Mouse (Mus musculus) thymus, adult 18-20 months (tissue): Measurements from ENCODE around the gene Sipa1l2.

ENCODE experiments used
- DNase-seq, 2 experiments: peaks; one replicate each; pipeline ENCODE4 v3.0.0; 2022; ENCODE audit warnings: mixed read lengths in 2 of 2

The Sipa1l2 gene

DNA sequence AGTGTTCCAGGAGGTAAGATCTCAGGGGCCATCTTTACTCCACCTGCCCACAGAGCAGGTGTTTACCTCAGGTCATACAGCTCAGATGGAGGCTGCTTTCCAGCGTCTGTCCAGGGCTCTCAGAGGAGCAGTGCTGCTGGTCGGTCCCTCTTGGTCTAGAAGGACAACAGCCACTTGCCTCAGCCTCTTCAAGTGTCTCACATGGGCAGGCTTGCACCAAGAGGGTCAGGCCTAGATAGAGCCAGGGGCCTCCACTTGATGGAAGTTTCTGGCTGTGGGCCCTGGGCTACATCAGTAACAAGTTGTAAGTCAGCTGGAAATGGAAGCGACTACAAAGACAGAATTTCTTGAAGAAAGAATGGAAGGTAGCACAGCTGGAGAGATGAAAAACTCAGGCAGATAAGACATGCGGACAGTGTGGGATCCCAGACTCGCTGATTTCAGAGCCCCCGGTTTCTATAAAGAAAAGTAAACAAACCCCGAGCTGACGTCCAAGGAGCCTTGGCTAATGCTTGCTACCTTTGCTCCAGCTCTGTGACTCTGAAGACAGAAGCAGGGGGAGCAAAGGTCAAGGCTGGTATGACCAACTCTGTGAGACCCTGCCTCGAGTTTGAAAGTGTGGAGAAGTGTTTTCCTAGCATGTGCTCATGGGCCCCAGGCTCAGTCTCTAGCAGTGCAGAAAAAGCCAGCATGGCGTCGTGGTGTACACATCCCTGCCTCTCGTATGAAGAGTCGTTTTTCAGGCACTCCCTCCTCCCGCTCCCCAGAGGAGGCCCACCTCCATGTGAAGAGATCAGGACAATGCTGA is 58.5 kb downstream of the Sipa1l2 start:
- no peak for DNase-seq

DNA sequence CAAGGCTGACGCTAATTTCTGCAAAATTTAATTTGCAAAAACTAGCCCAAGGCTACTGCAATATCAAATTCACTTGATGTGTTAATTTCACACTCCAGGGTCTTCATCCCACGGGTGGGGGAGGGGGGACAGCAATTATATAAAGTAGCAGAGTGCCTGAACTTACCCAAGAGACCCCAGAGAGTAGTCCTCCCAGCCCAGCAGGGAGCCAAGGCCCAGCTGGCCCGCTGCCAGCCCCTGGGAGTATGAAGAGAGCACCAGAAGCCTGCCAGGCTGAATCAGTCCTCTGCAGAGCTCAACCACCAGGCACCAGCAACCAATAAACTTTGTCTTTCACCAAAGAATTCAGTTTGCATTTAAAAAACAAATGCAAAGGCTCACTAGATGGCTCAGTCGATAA is 59.8 kb downstream of the Sipa1l2 start:
- DNase-seq: no peak

DNA sequence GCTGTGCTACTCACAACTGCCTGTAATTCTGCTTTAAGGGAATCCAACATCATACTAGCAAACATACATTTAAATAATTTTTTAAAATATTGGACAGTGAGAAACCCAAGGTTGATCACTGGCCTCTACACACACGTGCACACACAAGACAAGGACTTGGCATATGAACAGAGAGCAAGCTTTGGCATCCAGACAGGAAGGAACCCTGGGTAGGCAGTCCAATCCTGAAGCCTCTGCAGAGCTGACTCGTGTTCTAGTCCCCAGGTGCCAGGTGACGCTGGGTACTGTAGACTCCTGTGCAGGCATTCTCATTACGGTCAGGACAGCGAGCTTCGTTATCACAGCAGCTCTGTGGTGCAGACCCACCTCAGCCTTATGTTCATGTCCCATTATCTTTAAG is 60.4 kb downstream of the Sipa1l2 start:
- no peak for DNase-seq

DNA sequence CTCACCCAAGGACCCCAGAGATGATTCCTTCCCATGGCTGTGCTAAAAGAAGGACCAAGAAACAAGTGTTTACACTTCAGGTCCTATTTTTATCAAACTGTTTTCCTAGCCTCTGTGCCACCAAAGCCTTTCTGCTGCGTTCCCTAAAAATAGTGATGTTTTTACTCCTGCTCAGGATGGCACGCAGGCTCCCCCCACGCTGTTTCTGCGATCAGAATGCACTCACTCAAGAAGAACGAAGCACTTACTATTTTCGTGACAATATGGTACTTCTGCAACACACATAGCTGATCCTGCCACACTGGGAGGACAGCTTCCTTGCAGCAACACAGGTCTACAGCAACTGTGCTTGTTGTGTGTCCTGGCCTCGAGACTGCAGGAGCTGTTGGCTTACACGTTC is 62.3 kb downstream of the Sipa1l2 start:
- no peak for DNase-seq

DNA sequence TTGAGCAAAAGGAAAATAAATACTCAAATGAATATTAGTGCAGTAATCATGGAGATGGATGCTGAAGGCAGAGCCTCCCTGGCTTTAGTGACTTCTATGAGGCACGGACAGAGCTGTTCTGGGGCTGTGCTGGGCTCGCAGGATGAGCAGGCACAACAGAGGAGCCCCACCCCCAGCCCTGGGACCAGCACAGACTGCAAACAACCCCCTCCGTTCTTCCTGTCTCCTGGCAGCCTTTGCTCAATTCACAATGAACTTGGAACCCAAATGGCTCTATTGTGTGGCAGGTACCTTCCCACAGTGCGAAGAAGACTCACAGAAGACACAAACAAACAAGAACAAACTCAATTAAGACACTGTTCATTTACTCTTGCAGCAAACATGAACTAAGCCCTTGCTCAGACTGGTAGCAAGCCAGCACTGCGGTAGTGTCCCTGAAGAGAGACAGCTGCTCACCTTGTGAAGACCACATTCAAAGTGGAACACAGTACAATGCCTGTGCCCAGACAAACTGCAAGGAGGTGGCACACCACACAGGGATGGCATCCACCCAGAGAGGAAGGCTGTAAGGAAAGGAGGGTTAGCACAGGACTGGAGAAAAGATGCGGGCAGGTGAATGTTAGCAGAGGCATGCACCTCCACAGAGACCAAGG is 64.9 kb downstream of the Sipa1l2 start:
- no peak for DNase-seq

DNA sequence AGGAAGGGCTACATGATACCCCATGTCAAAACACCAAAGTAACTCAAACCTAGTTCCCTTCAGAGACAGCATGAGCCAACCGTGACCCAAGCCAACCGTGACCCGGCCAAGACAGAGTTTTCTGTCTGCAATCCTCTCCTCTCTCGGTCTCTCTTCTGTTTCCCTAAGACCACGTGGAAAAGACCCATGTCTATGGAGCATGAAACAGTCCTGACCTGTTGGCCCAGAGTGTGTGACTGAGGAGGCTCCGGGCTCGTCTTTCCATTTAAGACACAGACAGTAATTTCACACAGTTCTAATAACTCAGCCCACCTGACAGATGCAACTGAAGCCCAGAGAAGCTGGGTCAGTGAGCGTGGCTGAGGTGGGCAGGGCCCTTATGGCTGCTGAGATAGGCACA is 65.8 kb downstream of the Sipa1l2 start:
- DNase-seq: no peak

DNA sequence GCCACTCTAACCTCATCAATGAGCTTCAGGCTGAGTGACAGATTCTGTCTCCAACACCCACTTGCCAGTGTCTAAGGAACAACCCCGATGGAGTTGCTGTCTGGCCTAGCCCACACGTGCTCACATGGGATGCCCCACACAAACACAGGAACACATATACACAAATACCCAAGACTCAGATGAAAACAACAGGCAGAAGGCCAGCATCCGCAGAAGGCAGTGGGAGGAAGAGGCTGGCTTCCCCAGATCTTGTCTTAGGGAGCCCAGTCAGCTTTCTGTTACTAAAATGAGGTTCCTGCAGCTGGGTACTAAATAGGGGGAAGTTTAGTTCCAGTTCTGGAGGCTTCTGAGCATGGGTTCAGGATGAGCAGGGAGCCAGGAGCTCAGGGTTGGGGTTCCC is 66.8 kb downstream of the Sipa1l2 start:
- no peak for DNase-seq

DNA sequence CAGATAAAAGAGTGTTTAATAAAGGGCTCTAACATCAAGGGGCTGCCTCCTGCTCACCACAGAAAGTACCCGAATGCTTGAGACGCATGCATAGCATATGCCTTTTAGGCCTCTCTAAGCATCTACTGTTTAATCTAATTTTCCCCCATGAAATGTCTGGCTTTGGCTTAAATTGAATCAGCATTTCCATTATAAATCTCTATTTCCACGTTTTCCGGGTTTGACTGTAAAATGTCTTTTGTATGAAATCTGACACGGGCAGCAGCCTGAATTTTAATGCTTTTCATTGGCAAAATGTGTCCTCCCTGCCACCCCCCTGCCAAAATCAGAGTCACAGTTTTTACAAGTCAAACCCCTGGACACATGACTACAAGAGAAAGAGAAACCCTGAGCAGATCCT is 69.6 kb downstream of the Sipa1l2 start:
- DNase-seq: no peak

DNA sequence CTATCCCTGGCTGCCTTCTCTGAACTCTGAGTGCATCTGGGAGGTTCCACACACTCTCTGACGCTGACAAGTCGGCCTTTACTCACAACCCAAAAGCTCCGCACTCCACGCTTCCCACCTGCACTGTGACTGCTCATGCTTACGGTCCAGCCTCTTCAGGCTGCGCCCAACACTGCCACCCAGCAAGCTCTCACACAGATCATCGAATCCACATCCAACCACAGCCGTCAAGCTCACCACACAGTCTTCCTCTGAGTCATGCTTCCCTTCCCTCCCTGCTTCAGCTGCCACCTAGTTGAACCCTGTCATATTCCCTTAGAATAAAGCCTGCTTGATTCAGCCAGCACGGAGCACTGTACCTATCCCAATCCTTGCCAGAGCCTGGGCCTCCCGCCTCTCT is 71.1 kb downstream of the Sipa1l2 start:
- no peak for DNase-seq

DNA sequence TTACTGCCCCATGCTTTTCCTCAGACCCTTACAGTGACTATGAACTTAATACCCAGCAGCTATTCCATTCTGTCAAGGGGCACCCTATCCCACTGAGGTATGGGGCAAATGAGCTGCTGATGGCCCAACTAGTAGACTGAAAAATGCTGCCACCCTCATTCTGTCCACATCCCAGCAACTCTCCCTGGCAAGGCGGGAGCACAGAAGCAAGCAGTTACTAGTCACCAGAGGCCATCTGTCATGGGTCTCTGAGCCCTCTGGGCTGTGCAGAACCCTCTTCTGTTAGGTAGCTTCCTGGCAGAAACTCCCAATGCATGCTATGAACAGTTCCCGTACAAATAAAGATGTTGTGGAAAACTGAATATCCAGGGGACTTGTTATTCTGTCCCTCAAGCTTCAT is 74.1 kb downstream of the Sipa1l2 start:
- no peak for DNase-seq

DNA sequence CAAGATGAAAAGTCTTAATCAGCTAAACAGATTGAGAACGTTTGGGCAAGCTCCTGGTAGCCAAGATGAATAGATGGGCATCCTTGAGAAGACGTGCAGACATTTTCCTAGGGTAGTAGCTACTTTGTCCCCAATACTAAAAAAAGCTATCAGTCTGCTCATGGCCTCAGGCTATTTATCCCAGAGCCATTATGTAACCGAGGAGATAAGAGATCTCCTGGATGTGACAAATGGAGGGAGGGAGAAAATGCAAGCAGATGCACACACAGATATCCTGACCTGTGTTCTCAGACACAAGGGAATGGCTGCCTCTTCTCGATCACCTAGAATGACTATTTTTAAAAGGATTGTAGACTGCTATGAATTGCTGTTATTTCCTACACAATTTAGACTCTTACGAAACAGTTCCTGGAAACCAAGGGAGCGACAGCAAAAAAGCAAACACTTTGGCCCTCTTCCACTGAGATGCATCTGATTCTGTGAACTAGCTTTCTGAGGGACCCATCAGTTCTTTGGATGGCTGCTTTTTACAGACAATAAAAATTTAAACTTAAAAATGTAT is 76.3 kb downstream of the Sipa1l2 start:
- DNase-seq: no peak

DNA sequence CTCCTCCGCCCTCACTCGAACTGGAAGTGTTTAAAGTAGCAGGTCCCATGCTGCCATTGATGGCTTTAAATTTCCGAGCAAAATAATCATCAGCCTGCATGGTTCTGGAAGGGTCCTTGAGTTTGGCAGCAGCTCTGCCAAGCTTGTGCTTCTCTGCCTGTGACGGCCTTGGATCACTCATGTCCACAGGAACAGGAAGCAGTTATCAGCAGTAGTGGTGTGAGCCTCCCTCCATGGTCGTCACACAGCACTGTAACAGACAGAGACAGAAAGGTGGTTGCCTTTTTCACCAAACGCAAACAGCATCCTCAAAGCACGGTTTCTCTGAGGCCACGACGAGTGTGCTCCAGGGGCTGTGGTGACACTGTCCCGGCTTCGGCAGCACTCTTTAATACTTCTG is 77.2 kb downstream of the Sipa1l2 start:
- no peak for DNase-seq

DNA sequence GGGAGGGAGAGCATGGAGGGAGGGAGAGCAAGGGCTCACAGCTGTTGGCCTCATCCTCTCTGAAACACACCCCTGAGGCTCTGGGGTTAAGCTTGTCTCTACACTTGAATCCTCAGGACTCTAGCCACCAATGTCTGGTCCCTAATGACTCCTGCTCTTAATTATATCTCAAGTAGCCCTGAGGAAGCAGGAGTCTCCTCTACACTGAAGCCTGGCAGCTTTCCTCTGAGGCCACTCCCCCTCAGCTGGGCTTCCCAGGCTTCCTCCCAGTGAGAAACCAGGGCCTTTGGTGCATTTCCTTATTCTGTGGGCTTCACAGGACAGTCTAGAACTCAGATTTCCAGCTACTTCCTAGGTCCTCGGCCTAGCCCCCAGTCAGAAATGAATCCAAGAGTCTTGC is 80.9 kb downstream of the Sipa1l2 start:
- no peak for DNase-seq

DNA sequence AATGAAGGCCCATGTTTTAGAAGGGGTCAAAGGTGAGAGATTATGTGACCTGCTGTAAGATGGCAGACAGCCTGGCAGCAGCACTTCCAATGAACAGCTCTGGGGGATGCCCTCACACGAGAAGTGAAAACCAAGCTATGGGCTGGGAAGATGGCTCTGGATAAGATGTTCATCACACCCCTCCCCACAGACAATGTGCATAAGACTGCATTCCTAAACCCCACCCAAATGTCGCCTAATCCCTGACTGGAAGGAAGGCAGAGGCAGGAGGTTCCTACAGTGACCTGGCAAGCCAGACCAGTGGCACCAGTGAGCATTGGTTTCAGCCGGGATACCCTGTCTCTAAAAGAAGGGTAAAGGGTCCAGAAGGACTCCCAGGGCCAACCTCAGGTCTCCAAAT is 83.9 kb downstream of the Sipa1l2 start:
- DNase-seq: no peak

DNA sequence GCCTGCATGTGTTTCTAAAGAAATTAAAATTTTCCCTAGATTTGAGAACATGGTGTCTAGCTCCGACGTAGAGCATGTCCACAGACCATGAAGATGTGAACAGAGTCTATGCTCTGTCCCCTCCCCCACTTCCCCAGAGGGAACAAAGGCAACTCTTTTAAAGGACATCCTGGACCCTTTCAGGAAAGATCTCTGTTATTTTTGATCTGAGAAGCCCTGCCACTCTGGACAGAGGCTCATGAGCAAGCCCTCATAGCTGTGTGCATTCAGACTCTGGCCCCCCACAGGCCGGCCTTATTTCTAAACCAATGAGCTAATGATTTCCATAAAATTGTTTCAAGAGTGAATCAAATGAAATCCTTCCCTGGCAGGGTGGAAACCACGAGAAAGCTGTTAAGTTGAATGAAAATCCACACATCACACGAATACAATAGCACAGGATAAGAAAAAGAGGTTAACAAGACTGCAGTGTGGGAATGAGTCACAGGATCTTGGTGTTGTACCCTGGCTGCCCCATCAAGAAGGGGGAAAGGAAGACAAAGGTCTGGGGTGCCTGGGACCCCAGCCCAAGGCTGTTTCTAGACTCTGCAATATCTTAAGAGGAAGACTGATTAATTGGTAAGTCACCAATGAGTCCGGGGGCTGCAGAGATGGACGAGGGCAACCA is 84.9 kb downstream of the Sipa1l2 start:
- DNase-seq: no peak

DNA sequence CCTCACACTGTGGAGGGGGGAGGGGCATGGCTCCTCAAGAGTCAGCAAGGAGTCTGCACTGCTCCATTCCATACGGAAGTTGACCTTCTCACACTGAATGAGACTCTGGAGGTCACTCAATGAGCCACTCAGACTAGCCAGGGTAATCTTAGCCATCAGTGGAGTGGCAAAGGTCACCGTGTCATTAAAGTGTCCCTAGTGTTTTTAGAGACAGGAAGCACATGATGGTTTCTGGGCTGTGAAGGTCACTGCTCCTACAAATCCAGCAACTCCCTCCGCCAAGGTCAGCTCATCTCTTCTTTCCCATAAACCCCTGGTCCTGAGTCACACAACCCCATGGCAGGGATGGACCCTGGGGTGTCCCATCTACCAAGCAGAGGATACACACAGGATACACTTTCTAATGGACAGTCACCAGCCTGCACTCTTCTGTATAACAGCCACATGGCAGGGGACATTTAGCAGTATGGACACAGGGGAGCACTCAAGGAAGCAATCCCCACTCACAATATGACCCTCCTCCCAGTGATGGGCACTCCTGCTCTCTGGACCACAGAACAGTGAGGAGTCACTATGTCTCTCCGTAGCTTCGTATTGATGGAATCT is 87.0 kb downstream of the Sipa1l2 start:
- DNase-seq: no peak

DNA sequence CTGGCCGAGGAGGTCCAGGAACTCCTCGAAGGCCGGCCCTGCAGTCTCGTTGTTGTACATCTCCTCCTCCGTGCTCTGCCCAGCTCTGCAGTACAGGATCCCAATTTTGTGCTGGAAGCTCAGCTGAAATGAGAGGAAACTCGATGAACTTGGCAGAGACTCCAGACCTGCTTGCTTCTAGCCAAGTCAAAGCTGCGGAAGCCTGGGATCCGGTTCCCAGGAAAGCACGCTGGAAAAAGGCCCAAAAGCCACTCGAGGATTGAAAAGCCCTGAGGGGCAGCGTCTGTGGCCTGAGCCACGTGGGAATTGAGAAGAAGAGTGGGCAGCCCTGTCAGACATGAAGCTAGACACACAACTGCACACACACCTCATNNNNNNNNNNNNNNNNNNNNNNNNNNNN is 94.7 kb downstream of the Sipa1l2 start:
- no peak for DNase-seq

DNA sequence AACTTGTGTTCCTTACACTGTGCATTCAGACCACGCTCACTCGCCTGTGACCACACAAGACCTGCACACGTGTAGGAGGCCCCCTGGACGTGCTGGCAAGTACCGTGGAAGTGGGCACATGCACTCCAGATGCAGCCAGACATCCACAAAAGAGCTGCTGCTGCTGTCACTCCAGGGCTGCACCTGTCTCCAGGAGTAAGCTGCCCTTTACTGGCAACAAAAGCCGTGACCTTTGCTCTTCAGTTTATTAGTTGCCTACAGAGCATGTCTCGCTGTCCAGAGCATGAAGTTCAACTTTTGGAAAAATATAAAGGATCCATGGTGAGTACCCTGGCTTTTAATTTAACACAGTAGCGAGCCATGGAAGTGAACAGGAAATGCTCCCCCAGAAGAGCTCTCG is 98.2 kb downstream of the Sipa1l2 start:
- DNase-seq: no peak

DNA sequence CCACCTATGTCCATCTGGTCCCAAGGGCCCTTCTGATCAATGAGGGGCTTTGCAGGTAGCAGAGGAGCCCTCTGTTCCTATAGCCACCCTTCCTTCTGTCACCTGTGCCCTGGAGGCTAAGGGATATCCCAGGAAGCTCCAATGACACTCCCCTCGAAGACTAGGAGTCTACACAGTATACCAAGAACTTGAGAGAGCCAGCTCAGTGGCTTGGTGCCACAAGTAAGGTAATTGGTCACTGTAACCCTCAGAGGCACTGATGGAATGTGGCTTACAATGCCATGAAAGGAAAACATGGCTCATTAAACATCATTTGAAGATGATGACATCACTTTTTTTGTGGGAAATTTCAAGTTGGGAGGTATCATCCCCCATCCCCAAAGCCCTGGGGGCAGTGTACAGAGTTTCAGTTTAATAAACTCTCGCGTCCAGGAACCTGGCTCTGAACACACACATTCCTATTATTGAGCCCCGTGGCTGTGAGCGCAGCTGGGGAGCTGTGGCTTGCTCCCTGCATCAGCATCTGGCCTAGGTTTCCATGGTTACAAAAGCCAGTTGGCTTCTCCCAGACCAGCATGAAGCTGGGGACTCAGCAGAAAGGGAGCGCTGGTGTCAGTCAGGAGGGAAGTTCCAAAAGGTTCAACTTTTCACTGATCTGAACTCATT is 104.3 kb downstream of the Sipa1l2 start:
- DNase-seq: no peak

DNA sequence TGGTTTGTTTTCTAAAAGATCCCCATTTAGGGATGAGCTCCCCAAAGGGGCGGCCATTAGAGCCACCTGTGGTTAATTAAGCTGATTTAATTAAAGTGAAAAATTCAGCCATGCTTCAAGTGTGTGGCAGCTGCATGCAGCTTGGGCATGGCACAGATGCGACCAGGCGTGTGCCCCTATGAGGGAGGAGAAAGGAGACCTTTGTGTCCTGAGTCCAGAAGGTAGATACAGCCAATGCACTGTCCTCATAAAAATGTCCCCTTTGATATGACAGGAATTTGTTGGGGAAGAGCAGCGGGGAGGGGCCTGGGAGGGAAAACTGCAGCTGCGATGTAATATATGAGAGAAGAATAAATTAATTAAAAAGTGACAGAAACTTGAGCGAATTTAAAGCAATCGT is 106.7 kb downstream of the Sipa1l2 start:
- no peak for DNase-seq

DNA sequence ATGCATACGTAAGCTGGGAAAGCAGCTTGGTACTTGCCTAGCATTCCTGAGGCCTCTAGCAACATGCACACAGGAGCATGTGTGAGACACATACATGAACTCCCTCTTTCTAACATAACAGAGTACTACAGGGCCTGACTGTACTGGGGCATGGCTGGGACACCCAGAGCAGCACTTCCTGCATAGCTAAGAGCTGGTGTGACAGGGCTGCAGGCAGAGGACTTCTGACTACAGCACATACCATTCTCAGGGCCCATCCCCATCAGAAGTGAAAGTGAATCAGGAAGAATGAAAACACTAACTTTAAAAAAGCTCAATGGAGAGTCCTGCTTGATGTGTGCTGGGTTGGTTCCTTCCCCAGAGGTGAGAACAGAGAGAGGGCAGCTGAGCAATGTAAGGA is 108.1 kb downstream of the Sipa1l2 start:
- DNase-seq: no peak

DNA sequence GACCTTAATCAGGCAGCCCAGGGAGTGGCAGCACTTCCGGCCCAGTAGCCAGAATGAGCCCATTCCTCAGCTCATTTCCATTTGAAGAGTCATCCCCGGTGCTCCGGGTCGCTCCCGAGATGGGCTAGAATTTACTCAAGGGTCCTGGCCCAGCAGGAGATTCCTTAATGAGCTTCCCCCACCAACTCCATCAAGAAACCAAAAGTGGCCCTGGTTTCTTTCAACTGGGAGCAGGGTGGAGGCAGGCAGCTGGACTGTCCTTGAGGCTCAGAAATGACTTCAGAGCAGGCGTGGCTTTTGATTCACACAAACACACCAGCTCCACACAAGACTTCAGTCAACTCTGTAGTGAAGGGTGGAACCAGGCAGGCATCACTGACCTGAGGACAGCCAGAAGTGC is 109.0 kb downstream of the Sipa1l2 start:
- DNase-seq: no peak

DNA sequence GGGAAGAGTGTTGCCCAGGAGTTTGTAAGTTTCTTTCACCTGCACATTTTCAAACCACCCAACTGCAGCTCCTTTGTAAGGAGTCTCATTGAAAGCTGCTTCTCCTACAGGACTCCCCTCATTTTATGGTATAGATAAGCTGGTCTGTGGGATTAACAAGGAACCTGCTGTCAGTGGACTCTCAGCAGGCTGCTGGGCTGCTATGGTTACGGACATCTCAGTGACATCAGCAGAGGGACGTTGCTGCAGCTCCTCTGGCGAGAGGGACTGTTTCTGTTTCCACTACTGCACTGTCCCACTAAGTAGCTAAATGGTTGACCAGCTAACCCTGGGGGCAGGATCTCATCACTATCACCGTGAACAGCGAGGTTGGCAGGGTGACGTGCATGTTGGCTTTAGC is 120.6 kb downstream of the Sipa1l2 start:
- no peak for DNase-seq
